Mouse (Mus musculus): ENCODE results near the gene Nlrx1.

The Nlrx1 gene

GRCm38 (mm10) chr9:44268027-44268360 is 405 bp downstream of the Nlrx1 start:
- in situ Hi-C loops (cut with MboI), result no loop called here

- in situ Hi-C loops (cut with MboI), result no loop called here
Observed at GRCm38 (mm10) chr9:44267319-44268026, 926 bp downstream of the Nlrx1 start.

GRCm38 (mm10) chr9:44266478-44267226 is 1.7 kb downstream of the Nlrx1 start:
- in situ Hi-C loops (cut with MboI), result no loop called here

GRCm38 (mm10) chr9:44261388-44261787 is 7.0 kb downstream of the Nlrx1 start:
- in situ Hi-C loops (cut with MboI), result no loop called here

- in situ Hi-C loops (cut with MboI), result no loop called here
Observed at GRCm38 (mm10) chr9:44259014-44259413, 9.4 kb downstream of the Nlrx1 start.

GRCm38 (mm10) chr9:44256213-44256612 is 12.2 kb downstream of the Nlrx1 start:
- in situ Hi-C loops (cut with MboI), result no loop called here

- in situ Hi-C loops (cut with MboI), result no loop called here
Observed at GRCm38 (mm10) chr9:44255136-44255521, 13.3 kb downstream of the Nlrx1 start.

- in situ Hi-C loops (cut with MboI), result no loop called here
Observed at GRCm38 (mm10) chr9:44254508-44255135, 13.8 kb downstream of the Nlrx1 start.

- in situ Hi-C loops (cut with MboI), result no loop called here
Observed at GRCm38 (mm10) chr9:44253441-44253840, 15.0 kb downstream of the Nlrx1 start.

- in situ Hi-C loops (cut with MboI), result no loop called here
Observed at GRCm38 (mm10) chr9:44251314-44251713, 17.1 kb downstream of the Nlrx1 start, which contains the start of gene Pdzd3. TSS of gene Pdzd3 (minus strand) at chr9:44251471.

- in situ Hi-C loops (cut with MboI), result no loop called here
Observed at GRCm38 (mm10) chr9:44250445-44250844, 18.0 kb downstream of the Nlrx1 start.

GRCm38 (mm10) chr9:44249181-44250146 is 18.9 kb downstream of the Nlrx1 start:
- in situ Hi-C loops (cut with MboI), result no loop called here

- in situ Hi-C loops (cut with MboI), result no loop called here
Observed at GRCm38 (mm10) chr9:44247907-44248306, 20.5 kb downstream of the Nlrx1 start.

- in situ Hi-C loops (cut with MboI), result no loop called here
Observed at GRCm38 (mm10) chr9:44243621-44244020, 24.8 kb downstream of the Nlrx1 start.

GRCm38 (mm10) chr9:44241418-44241817 is 27.0 kb downstream of the Nlrx1 start:
- in situ Hi-C loops (cut with MboI), result no loop called here

- in situ Hi-C loops (cut with MboI), result no loop called here
Observed at GRCm38 (mm10) chr9:44240911-44241310, 27.5 kb downstream of the Nlrx1 start.

GRCm38 (mm10) chr9:44240399-44240798 is 28.0 kb downstream of the Nlrx1 start, which contains the start of gene Ccdc153:
TSS of gene Ccdc153 (plus strand) at chr9:44240676.
- in situ Hi-C loops (cut with MboI), result no loop called here

- in situ Hi-C loops (cut with MboI), result no loop called here
Observed at GRCm38 (mm10) chr9:44239447-44239846, 29.0 kb downstream of the Nlrx1 start.

- in situ Hi-C loops (cut with MboI), result no loop called here
Observed at GRCm38 (mm10) chr9:44238501-44239190, 29.8 kb downstream of the Nlrx1 start.

- in situ Hi-C loops (cut with MboI), result no loop called here
Observed at GRCm38 (mm10) chr9:44237128-44237527, 31.3 kb downstream of the Nlrx1 start.

- in situ Hi-C loops (cut with MboI), result no loop called here
Observed at GRCm38 (mm10) chr9:44236601-44237000, 31.8 kb downstream of the Nlrx1 start.

All from mature B cell (primary cell).